Mouse (Mus musculus): Measurements from ENCODE around the gene Tmem109.

Gene Tmem109

GRCm38 (mm10) chr19:10895016-10895528, 13.3 kb upstream of the Tmem109 start, which contains the start of gene Prpf19:
TSS of gene Prpf19 (plus strand) at chr19:10895231.
- in situ Hi-C loops (cut with MseI, MboI) = no loop called here

- in situ Hi-C loops (cut with MseI, MboI) = no loop called here
Measured at GRCm38 (mm10) chr19:10892201-10892600, 10.4 kb upstream of the Tmem109 start.

GRCm38 (mm10) chr19:10880975-10881425, 801 bp downstream of the Tmem109 start:
- in situ Hi-C loops (cut with MseI, MboI) = no loop called here

GRCm38 (mm10) chr19:10880085-10880974, 1.5 kb downstream of the Tmem109 start:
- in situ Hi-C loops (cut with MseI, MboI) = no loop called here

GRCm38 (mm10) chr19:10878201-10878837, 3.5 kb downstream of the Tmem109 start:
- in situ Hi-C loops (cut with MseI, MboI) = no loop called here

GRCm38 (mm10) chr19:10871328-10871961, 10.4 kb downstream of the Tmem109 start:
- in situ Hi-C loops (cut with MseI, MboI) = no loop called here

GRCm38 (mm10) chr19:10870676-10871075, 11.1 kb downstream of the Tmem109 start:
- in situ Hi-C loops (cut with MseI, MboI) = no loop called here

- in situ Hi-C loops (cut with MseI, MboI) = no loop called here
Measured at GRCm38 (mm10) chr19:10869886-10870527, 11.8 kb downstream of the Tmem109 start, which contains the start of gene Tmem132a. TSS of gene Tmem132a (minus strand) at chr19:10869940.

GRCm38 (mm10) chr19:10869241-10869885, 12.4 kb downstream of the Tmem109 start:
- in situ Hi-C loops (cut with MseI, MboI) = no loop called here

- in situ Hi-C loops (cut with MseI, MboI) = no loop called here
Measured at GRCm38 (mm10) chr19:10868623-10869141, 13.1 kb downstream of the Tmem109 start.

GRCm38 (mm10) chr19:10867946-10868622, 13.7 kb downstream of the Tmem109 start:
- in situ Hi-C loops (cut with MseI, MboI) = no loop called here

GRCm38 (mm10) chr19:10866351-10866750, 15.4 kb downstream of the Tmem109 start:
- in situ Hi-C loops (cut with MseI, MboI) = no loop called here

GRCm38 (mm10) chr19:10860072-10860497, 21.7 kb downstream of the Tmem109 start:
- in situ Hi-C loops (cut with MseI, MboI) = no loop called here

GRCm38 (mm10) chr19:10856520-10856919, 25.3 kb downstream of the Tmem109 start:
- in situ Hi-C loops (cut with MseI, MboI) = no loop called here

GRCm38 (mm10) chr19:10855422-10855821, 26.4 kb downstream of the Tmem109 start:
- in situ Hi-C loops (cut with MseI, MboI) = no loop called here

GRCm38 (mm10) chr19:10847311-10848087, 34.3 kb downstream of the Tmem109 start:
- in situ Hi-C loops (cut with MseI, MboI) = no loop called here

- in situ Hi-C loops (cut with MseI, MboI) = no loop called here
Measured at GRCm38 (mm10) chr19:10846150-10846549, 35.7 kb downstream of the Tmem109 start.

GRCm38 (mm10) chr19:10845454-10845853, 36.3 kb downstream of the Tmem109 start:
- in situ Hi-C loops (cut with MseI, MboI) = no loop called here

GRCm38 (mm10) chr19:10844206-10844605, 37.6 kb downstream of the Tmem109 start:
- in situ Hi-C loops (cut with MseI, MboI) = no loop called here

Measured in mouse trophoblast stem cell (cell line).